Mouse (Mus musculus): ENCODE measurements around the gene Zpr1.
"Not testable (repeated sequence)": the region's sequence is repeated elsewhere in the genome, so short reads cannot be mapped to it uniquely, and the experiment has no call there.

Zpr1 gene

DNA sequence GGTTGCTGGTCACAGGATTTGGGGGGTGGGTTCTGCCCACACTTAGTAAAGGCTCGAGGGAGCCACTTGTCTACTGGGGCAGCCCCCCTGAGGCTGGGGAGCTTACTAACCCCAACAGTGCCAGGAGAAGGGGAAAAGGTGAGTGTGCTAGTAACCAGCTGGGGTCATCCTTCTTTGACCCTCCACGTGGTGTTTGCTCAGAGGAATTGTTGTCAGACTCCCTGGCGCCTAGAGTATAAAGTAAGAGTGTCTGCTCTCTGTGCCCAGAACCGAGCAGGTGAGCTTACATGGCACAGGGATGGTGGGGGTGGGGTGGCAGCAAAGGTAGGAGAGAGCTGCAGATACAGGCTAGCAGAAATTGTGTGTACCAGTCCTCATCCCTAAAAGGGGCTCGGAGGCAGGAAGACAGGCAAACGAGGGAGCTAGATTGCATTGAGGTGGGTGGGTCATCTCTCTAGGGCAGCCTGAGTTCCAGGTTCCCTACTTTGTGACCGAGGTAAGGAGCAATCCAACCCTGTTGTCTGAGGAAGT lies 4.5 kb upstream of the Zpr1 start, which contains the start of gene Apoa5:
Apoa5 (plus strand) TSS at position 291 of the 531 bp plus-strand sequence.
- DNase-seq, result no peak

DNA sequence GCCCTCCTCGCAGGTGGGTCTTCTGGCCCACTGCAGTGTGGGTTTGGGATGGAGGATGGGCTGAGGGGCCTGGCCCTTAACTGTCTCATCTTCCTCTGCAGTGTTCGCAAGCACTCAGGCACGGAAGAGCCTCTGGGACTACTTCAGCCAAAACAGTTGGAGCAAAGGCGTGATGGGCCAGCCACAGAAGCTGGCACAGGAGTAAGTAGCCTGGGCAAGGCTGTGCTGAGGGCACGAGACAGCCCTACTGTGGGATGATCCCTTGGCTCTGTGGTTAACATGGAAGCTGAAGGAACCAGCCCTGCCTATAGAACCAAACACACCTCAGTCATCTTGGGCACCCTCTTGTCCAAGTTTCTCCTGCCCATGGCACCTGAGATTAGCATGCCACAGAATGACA lies 3.7 kb upstream of the Zpr1 start:
- no peak for DNase-seq

DNA sequence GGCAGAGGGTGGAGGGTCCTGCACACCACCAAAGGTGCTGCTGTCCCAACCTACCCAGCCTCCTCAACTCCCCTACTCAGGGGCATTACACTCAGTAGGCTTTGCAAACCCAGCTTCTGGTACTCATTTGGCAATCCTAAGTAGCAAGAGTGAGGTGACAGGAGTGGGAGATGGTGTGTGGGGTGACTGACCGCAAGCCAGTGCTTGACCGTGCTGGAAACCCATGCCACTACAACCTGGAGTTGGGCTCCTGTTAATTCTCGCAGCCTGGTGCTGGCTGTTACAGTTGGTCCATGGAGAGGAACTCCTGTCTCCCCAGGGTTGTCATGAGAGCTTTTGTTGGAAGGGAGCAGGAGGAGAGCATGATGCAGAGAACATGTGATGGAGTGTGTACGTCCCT lies 2.1 kb upstream of the Zpr1 start:
- no peak for DNase-seq

DNA sequence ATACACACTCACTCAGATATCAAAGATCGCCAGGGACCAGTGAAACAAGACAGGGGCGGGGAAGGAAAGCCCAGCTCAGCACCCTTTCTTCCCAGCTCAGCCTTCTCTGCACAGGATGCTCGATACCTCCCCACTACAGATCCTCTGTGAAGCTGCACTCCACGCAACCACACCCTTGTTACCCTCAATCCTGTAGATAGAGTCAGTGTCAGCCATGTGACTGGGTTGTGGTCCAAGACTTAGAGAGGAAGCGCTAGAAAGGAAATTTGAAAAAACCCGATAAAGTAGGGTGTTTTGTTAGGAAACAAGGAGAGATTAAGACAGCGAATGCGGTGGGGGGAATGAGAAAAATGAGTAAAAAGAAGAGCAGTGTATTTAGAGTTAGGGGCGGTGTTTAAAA lies 794 bp upstream of the Zpr1 start:
- no peak for DNase-seq

DNA sequence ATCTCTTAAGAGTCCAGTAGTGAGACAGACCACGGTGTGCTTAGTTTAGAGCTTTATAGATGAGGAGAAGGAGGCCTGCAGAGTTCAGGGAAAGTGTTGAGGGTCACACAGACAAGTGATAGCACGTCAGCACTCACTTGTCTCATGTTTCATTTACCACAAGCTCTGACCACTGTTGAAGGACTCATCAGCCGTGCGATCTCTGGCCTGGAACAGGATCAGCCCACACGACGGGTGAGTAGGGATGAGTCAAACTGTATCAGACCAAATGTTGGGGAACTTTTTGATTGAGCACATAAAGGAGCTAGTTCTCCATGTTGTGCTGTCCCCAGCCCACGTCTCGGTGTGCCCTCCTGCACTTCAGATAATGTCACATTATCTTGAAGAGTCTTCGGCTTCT lies 1.6 kb downstream of the Zpr1 start:
- DNase-seq, result no peak

DNA sequence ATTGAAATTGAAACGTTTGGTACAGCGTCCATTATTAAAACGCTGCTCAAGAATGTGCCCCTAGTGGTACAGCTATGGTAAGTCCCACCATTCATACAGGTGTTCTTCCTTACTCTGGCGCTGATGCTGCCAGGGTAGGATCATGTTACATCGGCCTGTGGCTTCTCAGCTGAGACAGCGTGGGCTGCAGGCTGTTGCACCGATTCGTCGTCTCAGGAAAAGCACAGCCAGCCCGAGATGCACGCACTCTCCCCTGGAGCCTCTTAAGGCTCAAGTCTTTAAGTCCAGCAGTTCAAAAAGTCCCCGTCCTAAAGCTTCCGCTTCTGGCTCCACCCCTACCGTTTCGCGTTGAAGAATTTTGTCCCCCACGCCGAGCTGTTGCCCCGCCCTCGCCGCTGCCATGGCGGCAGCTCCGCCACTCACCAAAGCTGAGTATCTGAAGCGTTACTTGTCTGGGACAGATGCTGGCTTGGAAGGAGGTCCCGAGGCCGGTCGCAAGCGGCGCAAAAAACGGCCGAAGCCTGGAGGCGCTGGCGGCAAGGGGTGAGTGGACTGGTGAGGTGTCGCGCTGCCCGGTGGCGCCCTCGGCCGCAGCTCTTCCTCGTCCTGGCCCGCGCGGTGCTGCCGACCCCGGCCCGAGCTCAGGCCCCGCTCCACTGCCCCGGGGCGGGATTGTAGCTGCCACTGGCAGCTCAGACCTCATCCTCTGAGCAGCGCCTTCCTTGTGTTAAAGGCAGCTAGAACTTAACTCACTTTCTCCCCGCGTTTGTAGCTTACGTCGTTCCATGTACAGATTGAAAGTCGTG lies 10.0 kb downstream of the Zpr1 start, which contains the start of gene Bud13:
Bud13 (plus strand) TSS at position 378 of the 806 bp plus-strand sequence.
- DNase-seq, result peak; percentile 90 to 92

DNA sequence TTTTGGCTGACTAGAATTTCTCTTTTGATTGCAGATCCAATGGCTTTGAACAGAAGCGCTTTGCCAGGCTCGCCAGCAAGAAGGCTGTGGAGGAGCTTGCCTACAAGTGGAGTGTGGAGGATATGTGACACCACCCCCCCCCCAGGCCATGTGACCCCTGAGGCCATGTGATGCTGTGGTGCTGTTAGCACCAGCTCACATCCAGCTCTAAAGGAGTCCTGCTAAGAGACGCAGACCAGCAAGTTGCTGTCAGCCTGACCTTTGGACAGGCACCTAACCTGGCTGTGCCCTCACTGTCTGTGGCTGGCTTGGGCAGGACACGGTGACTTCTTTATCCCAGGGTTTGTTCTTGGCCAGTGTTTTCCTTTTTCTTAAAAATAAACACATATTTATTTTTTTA lies 25.5 kb downstream of the Zpr1 start:
- DNase-seq, result no peak

DNA sequence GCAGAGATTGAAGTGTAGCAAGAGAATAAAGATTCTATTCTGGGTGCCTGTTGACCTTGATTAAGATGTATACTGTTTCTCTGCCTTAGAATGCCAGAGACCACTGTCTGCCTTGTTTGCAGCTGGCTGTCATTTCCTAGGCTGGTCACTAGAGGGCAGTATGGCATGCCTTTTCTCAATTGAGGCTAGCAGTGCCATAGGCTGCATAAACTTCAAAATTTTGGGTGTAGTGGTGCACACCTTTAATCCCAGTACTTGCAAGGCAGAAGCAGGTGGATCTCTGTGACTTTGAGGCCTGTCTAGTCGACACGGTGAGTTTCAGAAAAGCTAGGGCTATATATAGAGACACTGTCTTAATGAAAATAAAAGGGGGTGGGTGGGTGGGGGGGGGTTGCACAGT lies 29.3 kb downstream of the Zpr1 start:
- peak; percentile 59 to 61 for DNase-seq

DNA sequence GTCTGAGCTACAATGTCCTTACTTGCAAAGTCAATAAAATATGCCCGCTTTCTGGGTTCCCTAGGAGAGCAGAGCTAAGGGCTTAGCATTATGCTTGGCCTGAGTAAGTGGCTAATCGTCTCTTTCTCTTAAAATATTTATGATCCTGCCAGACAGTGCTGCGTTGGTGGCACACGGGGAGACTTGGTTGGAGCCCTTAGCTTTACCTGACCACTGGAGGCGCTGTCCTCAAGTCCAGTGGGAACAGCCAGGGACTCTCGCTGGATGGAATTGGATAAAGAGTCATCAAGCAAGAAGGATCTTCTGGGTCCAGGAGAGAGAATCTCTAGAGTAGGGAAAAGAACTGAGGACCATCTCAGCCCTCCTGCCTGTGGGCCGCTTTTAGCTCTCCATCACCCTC lies 36.3 kb downstream of the Zpr1 start:
- DNase-seq, result no peak

DNA sequence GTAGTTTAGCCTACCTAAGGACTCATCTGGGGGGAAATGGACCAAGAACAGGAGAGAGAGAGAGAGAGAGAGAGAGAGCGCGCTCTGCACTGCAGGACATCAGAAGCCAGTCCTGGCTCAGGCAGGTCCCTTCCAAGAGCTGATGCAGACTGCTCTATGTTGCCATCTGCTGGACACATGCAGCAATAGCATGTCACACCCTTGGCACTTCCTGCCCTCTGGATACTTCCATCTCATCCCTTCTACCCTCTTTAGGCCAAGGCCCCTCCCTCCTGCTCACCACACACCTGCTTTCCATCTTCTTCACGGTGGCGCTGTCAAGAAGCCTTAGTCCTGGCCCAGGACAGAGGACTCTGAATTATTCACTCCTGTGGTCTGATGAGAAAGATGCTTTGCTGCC lies 41.6 kb downstream of the Zpr1 start:
- peak; percentile 79 to 82 for DNase-seq

DNA sequence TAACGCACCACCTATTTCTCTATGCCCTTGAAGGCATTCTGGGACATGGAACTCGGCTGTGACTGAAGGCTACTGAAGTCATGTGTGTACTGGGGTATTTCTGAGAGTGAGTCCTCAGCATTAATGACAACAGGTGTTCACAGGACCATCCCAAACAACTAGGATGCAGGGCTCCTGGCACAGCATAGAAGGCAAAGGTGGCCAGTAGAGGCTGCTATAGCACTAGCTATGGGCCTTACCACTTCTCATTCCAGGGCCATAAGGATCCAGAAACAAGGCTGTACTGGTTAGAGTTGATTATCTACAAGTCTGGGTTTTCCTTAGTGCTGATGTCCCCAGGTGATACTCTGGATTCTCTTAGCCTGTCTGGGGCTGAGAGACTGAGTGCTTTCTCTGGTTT lies 42.1 kb downstream of the Zpr1 start:
- no peak for DNase-seq

DNA sequence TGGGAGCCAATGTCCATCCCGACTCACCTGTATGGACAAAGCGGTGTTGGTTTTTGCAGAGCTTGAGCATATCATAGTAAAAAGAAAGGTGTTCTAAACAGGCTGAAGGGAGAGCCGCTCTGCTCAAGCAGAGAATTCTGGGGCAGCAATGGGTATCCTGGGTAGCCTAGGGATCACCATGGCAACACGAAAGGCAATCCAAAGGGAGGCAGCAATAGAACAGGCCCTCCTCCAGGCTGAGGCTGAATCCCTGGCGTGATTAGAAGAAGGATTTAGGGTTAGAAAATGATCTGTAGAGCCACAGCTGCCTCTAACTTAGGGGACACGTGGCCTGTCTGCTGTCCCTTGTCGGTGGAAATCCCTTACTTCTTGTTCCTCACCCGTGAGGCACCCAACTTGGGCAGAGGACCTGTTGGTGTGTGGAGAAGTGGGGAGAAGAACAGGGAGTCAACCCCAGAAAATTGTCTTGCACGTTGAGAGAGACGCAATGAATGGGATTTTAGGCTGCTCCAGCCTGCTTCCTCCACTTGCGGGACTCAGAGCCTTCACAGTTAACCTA lies 43.0 kb downstream of the Zpr1 start:
- DNase-seq, result no peak

DNA sequence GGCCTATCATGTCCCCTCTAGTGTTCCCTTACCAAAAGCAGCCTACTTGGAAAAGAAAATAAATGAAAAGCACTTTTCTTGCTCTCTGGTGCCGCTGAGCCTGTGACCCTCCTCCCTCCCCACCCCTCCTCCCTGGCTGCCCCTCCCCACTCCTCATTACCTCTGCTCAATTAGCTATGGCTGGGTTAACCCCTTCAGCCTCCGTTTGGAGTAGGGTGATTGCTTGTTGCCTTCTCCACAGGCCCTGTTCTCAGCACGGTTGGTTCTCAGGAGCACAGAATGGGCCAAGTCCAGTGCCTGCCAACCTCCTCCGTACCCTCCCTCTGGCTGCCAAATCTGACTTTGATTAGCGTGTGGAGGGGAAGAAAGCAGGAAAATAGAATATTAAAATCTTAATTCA lies 43.5 kb downstream of the Zpr1 start:
- no peak for DNase-seq

DNA sequence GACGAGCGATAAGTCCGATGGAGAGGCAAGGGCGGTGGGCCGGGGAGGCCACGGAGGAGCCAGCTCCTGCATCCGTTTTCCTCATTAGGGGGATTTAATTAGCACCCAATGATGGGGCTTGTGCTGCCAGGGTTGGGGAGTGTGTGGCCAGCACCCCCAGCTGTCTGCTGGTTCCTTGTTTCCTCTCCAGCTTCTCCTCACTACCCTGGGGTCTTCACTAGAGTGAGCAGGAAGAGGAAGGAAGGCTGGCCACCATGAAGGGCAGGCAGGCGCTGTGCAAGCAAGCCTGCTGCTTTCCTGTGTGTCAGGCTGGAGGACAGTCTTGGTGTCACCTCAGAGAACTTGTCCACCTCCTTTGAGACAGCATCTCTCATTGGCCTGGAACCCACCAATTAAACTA lies 44.0 kb downstream of the Zpr1 start:
- DNase-seq, result no peak

DNA sequence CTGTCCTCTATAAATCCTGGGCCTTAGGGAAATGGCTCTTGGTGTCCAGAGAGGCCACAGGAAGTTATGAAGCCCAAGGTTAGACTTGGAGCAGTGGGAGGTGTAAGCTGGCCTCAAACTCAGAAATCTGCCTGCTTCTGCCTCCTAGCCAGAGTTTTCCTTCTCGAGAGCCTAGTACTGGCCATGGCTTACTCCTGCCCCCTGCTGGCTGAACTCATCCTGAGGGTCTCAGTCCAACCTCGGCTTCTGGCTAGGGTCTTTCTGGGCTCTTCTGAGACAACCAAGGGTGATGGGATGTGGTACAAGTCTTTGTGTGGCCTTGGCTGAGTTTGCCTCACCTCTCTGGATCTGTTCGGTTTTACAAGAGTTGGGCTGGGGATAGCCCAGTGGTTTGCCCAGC lies 45.1 kb downstream of the Zpr1 start:
- DNase-seq, result no peak

DNA sequence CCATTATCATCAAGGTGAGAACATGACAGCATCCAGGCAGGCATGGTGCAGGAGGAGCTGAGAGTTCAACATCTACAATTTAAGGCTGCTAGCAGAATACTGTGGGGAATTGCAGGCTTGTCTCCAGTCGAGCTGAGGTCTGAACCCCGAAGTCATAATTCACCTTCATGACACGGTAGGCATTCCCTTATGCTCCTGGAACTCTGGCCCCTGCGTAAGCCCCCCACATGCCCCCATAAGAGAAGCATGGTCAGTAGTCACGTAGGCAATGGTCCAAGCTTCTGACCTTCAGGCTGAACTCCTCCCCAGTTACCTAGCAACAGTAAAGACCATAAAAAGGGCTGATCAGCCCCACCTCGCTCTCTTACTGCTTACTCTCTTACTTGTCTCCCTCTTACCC lies 47.0 kb downstream of the Zpr1 start, which contains the start of gene 4931429L15Rik:
4931429L15Rik (minus strand) TSS at position 101 of the 400 bp plus-strand sequence.
- not testable (repeated sequence) for DNase-seq

DNA sequence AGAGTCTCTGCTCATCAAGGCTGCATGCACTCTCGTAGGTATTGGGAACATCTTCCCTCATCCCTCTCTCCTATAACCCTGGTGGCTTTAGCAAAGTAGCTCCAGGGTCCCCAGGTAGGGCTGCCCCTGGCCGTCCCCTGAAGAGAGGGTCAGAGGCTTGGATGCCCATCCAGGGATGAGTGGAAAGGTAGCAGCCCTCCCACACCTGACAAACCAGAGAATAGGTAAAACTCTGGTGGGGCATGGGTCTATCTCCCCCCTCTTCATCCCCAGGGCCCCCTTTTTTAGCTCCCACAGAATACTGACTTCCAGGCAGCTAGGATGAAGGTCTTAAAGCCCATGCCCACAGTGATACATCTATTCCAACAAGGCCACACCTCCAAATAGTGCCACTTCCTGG lies 47.6 kb downstream of the Zpr1 start:
- no peak for DNase-seq

DNA sequence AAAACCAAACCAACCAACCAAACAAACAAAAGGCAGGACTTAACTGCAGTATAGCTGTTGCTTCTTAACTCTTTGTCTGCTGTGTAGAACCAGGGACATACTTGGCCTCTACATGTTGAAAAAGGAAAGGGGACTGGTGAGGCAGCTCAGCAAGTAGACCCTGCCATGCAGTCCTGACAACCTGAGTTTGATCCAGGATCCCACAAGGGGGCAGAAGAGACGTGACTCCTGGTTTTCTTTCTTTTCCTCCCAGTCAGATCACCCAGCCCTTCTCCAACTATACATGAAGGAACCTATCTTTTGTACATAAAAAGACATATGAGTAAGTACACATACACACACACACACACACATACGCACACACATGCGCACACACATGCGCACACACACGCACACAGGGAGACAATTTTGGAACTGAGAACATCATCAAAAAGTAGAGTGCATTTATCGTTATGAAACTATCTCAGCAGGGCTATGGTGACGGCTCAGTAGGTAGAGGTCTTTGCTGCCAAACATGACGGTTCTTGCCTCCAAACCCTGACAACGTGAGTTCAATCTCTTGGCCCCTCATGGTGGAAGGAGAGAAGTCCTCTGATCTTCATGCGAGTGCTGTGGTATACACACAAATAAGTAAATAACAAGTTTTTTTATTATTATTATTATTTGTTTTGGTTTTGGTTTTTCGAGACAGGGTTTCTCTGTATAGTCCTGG lies 54.0 kb downstream of the Zpr1 start:
- DNase-seq, result no peak

DNA sequence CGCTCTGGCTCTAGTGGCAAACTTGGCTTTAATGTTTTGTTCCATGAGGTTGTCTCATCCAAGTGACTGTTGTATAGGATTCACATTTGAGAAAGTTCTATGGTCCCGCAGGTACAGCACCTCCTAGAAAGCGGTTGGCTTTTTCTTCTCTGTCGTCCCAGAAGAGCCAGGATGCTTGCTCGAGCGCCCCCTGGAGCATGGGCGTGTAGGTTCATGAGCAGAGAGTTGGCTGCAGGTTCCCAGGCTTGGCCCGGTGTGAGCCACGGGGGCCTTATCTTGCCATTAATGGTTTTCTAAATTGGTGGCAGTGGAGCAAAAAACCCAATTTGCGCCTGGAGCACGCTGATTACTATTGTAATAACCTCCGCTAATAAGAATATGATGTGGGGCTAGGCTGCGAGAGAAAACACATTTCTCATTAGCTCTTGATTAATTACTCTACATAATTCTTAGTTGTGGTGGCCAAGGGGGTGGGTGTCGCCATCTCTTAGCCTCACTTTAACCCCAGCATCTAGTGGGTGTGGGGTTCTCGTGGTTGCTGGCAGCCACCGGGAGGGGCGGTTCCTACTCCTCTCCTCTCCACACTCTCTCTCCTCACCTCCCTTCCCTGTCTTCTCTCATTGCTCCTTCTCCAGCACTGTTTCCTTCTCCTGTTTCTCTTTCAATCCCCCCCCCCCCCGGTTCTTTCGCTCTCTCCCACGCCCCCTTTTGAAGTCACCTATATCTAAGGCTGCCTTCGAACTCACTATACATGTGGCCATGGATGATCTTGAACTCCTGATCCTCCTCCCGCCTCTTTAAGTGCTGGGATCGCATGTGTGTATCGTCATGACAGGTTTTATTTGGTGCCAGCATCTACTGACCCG lies 55.1 kb downstream of the Zpr1 start:
- DNase-seq, result peak in 1 of 2 experiments; percentile 35

DNA sequence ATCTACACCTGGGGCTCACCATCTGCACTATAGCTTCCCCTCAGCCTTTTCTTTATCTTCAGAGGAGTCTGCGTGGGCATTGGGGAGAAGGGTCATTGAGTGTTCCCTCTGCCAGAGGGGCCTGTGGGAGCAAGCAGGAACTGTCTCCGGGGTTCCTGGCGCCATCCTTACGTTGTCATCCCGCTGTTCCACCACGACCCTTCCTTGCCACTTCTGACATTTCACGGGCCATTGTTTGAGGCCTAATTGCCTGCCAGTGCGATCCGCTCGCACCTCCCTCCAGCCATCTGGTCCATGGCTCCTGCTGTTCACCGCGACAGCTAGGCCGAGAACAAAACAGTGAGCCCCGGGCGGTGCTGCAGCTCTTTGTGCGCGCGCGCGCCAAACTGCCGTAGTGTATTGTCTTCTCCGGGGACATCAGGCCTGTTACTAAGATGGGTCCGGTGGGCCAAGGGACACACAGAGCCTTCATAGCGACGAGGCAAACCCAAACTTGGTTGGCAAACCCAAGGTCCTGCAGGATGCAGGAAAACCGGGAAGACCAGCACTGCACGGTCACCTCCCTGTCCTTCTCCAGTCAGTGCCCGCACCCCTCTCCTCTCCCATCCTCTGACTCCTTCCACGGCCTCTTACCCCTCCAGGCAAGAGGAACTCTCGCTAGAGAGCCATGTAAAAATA lies 55.8 kb downstream of the Zpr1 start:
- peak; percentile 89 to 90 for DNase-seq

DNA sequence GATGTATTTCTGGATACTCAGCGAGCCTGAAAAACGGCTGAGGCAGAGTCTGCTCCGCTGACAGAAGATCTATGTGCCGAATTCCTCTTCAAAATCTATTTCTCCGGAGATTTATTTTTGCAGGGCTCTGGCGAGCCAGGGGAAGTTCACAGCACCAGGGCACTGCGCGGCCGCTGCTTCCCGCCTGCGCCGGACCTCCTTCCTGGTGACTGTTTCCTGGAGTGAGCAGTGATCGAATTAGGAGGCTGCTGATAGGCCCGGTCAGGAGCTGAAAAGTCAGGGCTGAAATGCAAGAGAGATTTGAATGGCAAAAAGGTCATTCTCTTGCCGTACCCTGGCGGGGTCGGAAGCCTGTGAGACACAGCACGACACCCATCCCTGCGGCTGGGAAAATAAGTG lies 56.4 kb downstream of the Zpr1 start:
- peak in 1 of 2 experiments; percentile 32 for DNase-seq
